Mouse (Mus musculus) limb, embryonic 10.5 days (tissue): ENCODE data around the gene Zfp980. TPM values are rescaled to one million over a fixed set of nuclear protein-coding genes. Genes with fewer than 3 reads are reported as not detected.

ENCODE experiments used
- polyA plus RNA-seq: library from polyadenylated mRNA; unstranded; fragments of >200 nt; fragmentation: Nextera tagmentation; extraction: Ambion mirVana; gene quantifications from 2 replicates; pipeline ENCODE4 v1.2.1, GENCODE M21; 2016

The Zfp980 gene
- polyA plus RNA-seq, 1 experiment from 2014 or later, result not detected

Other genes with a start within 250 kb of the Zfp980 start
- gene Zfp990, start 159.9 kb upstream of the Zfp980 start, polyA plus RNA-seq, result 0.11 and 0.15 TPM in 2 replicates
- 2.4 and 2.8 TPM in 2 replicates for gene Gm13212, start 85.5 kb upstream of the Zfp980 start, polyA plus RNA-seq
- gene Zfp986, start 198.1 kb downstream of the Zfp980 start, polyA plus RNA-seq, result not detected in 2 replicates